Mouse (Mus musculus) megakaryocyte, adult 5-6 weeks (primary cell): ENCODE results near the gene Rec114. TPM values are rescaled to one million over a fixed set of nuclear protein-coding genes. Genes with fewer than 3 reads are reported as not detected.

Source experiments
- ATAC-seq: 2 replicates; pipeline ENCODE4 v1.8.0; 2016; ENCODE audit warnings: mild to moderate bottlenecking, inconsistent platforms; ENCODE audit not compliant: poor library complexity, severe bottlenecking
- total RNA-seq, 2 experiments: library from RNA; stranded (forward) in 1 of 2; stranded (reverse) in 1 of 2; fragments of 153-499, 151-499 nt in 1 of 2; fragments of 221-1000, 200-1000 nt in 1 of 2; gene quantifications; 2 replicates each; pipeline versions ENCODE4 v1.2.3 to v1.2.4; 2015 to 2017

The Rec114 gene
- total RNA-seq, 2 experiments from 2014 or later = 1.5 TPM; not detected in 1

- ATAC-seq = no peak
Observed at GRCm38 (mm10) chr9:58666191-58666590, 77.6 kb downstream of the Rec114 start.

DNA sequence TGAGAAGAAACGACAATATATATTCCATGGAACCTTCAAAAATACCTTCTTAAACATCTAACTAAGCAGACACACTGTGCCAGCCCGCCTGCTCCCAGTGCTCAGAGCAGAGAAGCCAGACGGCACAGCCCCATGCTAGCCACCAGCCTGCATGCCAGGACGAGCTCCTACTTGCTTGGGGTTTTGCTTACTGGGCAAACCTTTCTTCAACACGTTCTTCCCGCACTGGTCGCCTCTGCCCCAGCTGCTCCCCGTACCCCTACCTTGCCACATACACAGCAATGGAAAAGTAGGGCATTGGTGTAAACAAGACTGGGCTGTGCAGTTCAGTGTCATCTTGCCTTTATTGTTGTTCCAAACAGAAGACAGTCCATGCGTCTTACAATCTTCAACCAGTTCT, 78.3 kb downstream of the Rec114 start:
- no peak for ATAC-seq

GRCm38 (mm10) chr9:58662791-58663190, 81.0 kb downstream of the Rec114 start:
- no peak for ATAC-seq

DNA sequence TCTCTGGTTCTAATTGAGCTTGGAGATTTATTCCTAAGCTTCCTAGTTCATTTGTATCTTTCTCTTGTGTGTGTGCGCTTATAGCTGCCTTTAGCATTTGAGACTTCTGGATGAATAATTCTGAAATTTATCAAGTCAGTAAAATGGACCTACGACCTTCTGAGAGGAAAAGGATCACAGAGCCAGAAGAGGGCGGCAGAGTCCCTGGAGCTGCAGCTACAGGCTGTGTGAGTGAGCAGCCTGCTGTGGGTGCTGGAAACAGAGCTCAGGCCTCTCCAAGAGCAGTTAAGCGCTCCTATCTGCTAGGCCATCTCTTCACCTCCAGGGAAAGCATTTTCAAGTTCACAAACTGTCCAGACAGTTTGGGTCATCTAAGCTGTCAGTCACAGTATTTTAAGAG, 81.8 kb downstream of the Rec114 start:
- ATAC-seq = no peak

GRCm38 (mm10) chr9:58660673-58661072, 83.1 kb downstream of the Rec114 start:
- ATAC-seq = no peak

DNA sequence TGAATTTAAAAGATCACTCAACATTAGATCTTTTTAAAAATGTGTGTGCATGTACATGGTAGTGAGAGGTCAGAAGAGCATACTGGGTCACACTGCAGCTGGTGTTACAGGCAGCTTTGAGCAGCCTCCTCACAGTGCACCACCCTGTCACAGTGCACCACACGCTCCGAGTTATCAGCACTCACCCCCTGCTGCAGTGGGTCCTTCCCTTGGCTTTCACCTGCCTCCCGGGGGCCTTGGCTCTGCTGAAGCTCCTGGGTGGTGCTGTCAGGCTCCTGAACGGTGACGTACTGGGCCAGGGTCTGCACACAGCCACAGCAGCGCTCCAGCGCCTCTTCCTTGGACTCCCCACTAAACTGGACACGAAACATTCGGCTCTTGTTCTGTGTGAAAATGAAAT, 83.8 kb downstream of the Rec114 start:
- ATAC-seq = no peak

GRCm38 (mm10) chr9:58659331-58659730, 84.4 kb downstream of the Rec114 start:
- no peak for ATAC-seq

- no peak for ATAC-seq
Observed at GRCm38 (mm10) chr9:58658596-58659309, 85.0 kb downstream of the Rec114 start.

- ATAC-seq = peak; percentile 47
Observed at GRCm38 (mm10) chr9:58657735-58658512, 85.8 kb downstream of the Rec114 start.

DNA sequence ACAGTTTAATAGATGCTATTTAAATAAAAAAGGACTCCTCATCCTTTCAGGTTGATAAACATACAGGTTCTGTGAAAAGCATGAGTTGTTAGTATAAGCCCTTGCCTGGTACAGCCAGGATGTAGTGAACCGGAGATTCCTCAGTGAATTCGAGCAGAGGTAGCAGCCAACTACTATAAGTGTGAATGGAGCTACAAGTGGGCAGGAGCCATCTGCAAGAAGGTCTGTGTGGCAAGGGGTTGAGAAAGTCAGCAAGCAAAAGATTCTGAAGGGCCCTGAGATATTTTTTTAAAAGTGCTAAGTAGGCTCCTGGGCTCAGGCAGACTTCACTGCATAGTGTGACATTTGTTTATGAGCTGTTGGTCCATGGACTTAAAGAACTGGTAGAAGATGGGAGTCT, 86.9 kb downstream of the Rec114 start:
- no peak for ATAC-seq

DNA sequence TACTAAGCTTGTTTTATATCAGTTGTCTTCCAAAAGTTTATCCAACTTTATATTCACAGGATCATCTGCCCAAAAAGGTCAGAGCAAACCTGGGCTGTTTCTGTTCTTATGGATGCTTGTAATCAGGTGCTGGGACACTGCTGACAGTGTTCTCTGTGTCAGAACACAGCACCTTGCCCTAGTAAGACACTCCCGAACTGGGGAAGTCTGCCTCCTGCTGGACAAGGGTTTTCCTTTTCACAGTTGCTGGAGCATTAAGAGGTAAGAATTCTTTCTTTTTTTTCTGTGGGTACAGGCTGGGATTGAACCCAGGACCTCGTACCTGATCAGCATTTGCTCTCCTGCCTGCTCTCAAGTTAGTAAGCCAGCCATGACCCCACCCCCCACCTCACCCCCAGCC, 87.4 kb downstream of the Rec114 start:
- 0 out of 2 replicates have a peak, but pooled peaks have one; percentile 15 for ATAC-seq

DNA sequence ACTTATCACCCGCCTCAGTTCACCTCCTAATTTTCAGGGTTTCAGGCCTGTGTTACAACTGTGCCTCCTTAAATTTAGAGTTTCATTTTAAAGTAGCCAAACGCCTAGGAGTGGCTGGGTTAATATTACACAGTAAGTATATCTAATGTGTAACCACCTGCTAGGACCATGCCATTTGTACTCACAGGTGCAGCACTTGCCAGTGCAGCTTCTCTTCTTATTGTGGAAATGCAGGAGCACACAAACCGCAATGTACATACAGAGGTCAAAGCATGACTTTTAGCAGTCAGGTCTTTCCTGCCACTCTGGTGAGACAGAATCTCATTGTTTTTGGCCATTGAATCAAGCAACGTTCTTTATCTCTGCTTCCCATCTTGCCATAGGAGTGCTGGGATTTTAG, 89.3 kb downstream of the Rec114 start:
- ATAC-seq = no peak

- peak; percentile 64; the same call in 1 of the 2 replicates for ATAC-seq
Observed at GRCm38 (mm10) chr9:58651993-58652392, 91.8 kb downstream of the Rec114 start.

DNA sequence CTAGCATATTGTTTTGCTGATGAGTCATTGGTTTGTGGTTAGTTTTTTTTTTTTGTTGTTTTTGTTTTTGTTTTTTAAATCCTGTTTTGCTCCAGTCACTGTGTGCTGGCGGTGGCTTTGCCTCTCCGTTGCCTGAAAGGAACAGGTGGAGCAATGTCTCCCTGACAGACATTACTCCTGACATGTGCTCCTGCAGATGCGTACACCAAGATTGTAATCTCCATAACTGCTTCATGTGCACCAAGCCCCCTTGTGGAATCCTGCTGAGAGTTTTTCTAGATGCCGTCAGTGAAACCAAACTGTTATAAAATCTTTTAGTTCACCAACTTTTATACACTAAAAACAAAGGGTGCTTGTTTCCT, 94.5 kb downstream of the Rec114 start:
- no peak for ATAC-seq

- ATAC-seq = no peak
Observed at GRCm38 (mm10) chr9:58648406-58649264, 95.1 kb downstream of the Rec114 start.

GRCm38 (mm10) chr9:58630441-58630840, 113.3 kb downstream of the Rec114 start:
- ATAC-seq = 0 out of 2 replicates have a peak, but pooled peaks have one; percentile 15

DNA sequence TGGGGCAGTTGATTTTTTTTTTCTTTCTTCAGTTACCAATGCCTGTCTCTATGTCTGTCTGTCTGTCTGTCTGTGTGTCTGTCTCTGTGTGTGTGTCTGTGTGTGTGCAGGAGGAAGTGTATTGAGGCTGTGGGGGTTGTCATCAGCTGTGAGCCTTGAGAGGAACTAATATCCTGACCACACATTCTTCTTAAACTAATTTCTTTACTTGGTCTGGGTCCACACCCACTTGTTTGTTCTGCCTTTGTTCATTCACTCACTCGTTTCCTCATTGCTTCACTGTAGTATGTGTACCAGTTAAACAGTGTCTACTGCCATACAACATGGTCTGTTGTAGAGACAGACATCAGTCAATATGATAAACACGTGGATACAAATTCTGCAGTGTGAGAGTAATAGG, 116.6 kb downstream of the Rec114 start:
- ATAC-seq = peak; percentile 94

DNA sequence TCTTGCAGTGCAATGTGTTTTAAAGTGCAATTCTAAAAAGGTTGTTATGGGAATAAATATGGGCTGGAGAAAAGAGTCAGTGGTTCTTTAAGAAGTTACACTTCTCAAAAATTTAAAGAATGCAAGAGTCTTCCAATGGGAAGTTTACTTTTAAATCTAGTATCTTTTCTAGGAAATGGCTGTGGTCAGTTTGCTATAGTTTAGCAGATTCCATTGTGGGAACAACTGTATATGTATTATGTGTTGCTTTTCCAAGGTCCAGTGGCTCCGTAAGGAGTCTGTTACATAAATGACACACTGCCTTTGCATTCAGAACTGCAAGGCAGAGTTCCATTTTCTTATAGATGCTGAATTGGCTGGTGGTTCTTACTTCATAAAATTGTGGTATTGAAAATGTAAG, 120.8 kb downstream of the Rec114 start:
- no peak for ATAC-seq

DNA sequence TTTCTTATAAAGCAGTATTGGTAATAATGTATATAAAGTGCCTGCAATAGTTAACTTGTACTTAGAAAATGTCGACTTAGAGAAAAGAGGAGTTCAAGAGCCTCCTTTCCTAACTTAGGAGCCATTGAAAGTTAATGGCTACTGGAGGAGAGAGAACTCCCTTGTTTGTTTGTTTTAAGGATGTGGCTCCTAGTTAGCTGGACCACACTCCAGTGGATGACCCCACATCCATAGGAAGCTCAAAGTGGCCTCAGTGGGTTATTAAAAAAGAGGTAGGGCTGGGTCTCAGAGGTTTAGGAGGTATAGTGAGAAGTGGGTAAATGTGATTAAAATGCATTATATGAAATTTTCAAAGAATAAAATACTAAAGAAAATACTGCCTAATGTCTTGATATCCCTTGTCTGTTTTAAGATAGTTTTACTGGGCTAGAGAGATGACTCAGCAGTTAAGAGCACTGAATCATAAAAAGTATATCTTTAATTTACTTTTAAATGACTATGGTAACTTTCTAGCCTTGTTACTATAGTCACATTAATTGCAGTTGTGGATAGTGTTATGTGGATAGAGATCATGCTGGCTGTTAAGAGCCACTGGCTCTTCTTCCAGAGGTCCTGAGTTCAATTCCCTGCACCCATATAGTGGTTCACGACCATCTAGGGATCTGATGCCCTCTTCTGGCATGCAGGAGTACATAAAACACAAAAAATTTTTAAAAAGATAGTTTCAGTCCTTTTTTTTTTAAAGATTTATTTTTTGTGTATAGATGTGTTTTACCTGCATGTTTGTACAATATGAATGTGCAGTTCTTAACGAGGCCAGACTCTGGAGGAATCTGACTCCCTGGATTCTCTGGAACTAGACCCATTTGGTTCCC, 128.5 kb downstream of the Rec114 start:
- no peak for ATAC-seq

DNA sequence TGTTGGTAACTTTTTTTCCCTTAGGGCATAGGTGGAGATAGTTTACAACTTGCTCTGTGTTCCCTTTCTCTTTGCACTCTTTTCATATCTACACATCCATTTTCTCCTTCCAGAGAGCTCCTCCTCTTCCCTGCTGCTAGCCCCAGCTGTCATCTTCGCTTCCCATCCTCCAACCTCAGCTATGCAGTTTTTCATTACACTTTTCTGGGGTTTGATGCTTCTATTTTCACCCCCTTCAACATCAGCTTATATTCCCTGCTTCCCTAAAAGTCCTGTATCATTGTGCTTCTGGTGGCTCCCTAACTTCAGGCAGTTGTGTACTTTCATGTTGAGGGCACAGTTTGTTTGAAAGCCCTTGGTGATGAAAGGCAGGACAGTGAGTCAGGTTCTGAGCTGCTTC, 130.0 kb downstream of the Rec114 start:
- no peak for ATAC-seq
